Mouse (Mus musculus) erythroblast, embryonic 14.5 days (primary cell): Measurements from ENCODE around the gene Psmd9.

Experiments
- GATA1 ChIP-seq: IDR thresholded peaks from 2 replicates; pipeline ENCODE4 v1.6.1; 2012; ENCODE audit warnings: low read length, inconsistent platforms, mixed read lengths
- TAL1 ChIP-seq: IDR thresholded peaks from 3 replicates; pipeline ENCODE4 v1.6.1; 2012; ENCODE audit warnings: low read length, inconsistent platforms, mixed read lengths

DNA sequence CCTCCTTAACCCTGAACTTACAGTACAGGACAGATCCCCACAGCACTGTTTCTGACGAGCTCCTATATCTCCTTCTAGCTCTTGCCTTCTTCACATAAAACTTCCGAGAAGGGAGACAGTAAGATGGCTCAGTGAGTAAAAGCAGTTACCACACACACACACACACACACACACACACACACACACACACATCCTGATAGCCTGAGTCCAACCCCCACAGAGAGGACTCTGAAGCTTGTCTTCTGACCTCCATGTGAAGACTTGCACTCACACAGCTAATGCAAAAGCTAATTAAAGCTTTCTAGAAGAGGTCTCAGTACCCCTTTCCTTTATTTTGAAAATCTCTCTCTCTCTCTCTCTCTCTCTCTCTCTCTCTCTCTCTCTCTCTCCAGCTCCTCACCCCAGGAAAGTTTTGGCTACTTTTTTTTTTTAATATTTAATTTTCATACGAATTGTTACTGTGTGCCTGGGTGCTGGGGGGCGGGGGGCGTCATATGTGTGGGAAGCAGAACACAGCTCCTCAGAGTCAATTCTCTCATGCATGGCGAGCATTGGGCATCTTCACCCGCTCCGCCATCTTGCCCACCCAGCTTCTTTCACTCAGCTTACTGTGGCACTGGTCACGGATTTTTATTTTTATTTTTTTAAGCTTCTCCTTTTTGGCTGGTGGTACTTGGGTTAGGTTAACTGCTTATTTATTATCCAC lies 107.6 kb downstream of the Psmd9 start:
- TF ChIP-seq GATA1: no peak
- TF ChIP-seq TAL1: no peak
